Mouse (Mus musculus): ENCODE results near the gene Slc5a4b.

DNA sequence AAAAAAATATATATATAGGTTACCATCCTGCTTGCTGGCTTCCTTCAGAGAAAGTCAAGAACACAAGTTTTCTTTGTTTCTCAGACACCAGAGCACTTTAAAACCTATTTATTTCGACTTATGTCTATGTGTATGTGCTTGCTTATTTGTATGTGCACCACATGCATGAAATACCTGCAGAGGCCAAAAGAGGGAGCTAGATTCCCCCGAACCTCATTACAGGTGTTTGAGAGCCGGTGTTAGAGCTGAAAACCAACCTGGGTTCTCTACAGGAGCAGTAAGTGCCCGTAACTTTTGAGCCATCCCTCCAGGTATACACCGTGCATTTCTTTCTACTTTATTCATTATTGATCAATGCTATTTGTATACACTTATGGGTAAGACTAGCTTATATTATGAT is 48.3 kb downstream of the Slc5a4b start:
- TF ChIP-seq POLR2A (IDR thresholded peaks at IDR 0.05; ENCODE audit: insufficient read depth, low read depth, low read length) (no peak), CTCF (IDR thresholded peaks at IDR 0.05) (no peak)
